Mouse (Mus musculus) large intestine, adult 2 months (tissue): Measurements from ENCODE around the gene Pfdn6. TPM values are rescaled to one million over a fixed set of nuclear protein-coding genes. Genes with fewer than 3 reads are reported as not detected.

Source experiments
- DNase-seq: peaks from one replicate; pipeline ENCODE4 v3.0.0-alpha.2; 2012; ENCODE audit warnings: low read depth, low spot score
- WGBS: fragments of 180-500 bp; shearing (Covaris S2); methylation state at CpG from one replicate; pipeline ENCODE4 v1.1.7; 2018; 5-methylcytosine and 5-hydroxymethylcytosine counted together
- polyA plus RNA-seq: library from polyadenylated mRNA; depleted of rRNA; stranded (reverse); fragments of >200 nt; gene quantifications from 2 replicates; pipeline ENCODE4 v1.2.3, GENCODE M21; 2012

The Pfdn6 gene
- polyA plus RNA-seq, 1 experiment = 28.6 TPM

DNA sequence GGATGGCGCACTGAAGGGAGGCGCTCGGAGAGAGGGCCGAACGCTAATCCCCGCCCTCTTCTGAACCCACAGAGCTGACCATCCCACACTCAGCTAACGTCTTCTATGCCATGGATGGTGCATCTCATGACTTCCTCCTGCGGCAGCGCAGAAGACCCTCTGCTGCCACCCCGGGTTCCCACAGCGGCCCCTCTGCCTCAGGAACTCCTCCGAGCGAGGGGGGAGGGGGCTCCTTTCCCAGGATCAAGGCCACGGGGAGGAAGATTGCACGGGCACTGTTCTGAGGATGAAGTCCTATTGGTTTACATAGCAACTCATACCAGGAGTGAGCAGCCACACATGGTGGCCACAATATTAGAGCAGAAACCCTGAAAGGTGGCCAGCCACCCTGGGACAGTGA, 3.1 kb downstream of the Pfdn6 start:
- WGBS = 86% methylated on average over 15 of the region's 15 CpGs
- no peak for DNase-seq

DNA sequence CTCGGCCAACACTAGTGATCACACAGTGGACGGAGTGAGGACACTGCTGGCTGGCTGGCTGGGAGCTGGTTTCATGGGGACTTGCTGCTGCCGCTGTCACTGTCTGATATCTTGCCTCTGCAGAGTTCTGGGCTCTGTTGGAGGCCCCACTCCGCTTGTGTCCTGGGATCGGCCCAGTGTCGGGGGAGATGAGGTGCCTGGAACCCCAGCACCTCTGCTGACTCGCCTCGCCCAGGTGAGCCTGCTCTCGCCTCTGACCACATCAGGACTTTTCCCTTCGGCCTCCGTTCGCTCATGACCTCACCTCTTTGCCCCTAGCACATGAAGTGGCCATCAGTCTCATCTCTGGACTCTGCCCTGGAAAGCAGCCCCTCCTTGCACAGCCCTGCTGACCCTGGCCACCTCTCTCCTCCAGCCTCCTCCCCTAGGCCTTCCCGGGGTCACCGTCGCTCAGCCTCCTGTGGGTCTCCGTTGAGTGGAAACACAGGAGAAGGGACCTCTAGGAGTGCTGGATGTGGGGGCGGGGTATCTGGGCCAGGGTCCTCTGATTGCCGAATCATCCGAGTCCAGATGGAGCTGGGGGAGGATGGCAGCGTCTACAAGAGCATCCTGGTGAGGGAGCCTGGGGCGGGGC, 4.6 kb downstream of the Pfdn6 start:
- WGBS = 89% methylated on average over 21 of the region's 21 CpGs
- no peak for DNase-seq

DNA sequence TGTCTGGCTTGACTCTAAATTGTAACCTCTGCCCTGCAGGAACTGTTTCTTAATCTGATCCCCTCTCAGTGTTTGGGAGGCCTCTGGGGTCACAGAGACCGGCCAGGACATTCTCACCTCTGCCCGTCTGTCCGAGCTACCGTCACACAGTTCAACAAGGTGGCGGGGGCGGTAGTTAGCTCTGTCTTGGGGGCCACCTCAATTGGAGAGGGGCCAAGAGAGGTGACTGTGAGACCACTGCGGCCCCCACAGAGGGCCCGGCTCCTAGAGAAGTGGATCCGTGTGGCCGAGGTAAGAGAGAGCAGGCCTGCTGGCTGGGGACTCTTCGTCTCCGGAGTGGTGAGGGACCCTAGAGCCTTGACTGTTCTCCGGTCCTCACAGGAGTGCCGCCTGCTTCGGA, 7.2 kb downstream of the Pfdn6 start:
- WGBS = 96% methylated on average over 15 of the region's 15 CpGs
- DNase-seq = no peak

DNA sequence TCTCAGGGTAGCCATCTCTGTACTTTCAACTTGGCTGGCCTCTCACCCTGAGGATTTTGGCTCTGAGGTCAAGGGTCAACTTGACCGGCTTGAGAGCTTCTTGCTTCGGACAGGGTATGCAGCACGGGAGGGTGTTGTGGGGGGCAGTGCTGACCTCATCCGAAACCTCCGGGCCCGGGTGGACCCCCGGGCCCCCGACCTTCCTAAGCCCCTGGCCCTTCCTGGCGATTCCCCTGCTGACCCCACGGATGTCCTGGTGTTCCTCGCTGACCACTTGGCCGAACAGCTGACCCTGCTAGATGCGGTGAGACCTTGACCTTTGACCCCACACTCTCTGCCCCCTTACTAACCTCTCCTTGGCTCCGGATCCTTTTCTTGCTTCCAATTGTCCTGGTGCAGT, 7.7 kb downstream of the Pfdn6 start:
- WGBS = 91% methylated on average over 14 of the region's 14 CpGs
- DNase-seq = no peak

DNA sequence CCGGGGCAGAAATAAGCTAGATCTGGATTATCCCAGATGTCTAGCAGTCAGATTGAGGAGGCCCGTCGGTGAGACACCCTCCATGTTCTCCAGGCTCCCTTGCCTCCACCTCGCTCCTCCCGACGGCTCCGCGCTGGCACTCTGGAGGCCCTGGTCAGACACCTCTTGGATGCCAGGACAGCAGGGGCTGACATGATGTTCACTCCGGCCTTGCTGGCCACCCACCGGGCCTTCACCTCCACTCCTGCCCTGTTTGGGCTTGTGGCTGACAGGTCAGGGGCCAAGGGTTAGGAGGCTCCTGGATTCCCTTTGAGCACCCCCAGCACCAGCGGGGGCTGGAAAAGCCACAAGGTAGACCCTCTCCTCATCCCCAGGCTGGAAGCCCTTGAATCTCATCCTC, 8.2 kb downstream of the Pfdn6 start:
- DNase-seq = no peak
- WGBS = 91% methylated on average over 11 of the region's 11 CpGs

DNA sequence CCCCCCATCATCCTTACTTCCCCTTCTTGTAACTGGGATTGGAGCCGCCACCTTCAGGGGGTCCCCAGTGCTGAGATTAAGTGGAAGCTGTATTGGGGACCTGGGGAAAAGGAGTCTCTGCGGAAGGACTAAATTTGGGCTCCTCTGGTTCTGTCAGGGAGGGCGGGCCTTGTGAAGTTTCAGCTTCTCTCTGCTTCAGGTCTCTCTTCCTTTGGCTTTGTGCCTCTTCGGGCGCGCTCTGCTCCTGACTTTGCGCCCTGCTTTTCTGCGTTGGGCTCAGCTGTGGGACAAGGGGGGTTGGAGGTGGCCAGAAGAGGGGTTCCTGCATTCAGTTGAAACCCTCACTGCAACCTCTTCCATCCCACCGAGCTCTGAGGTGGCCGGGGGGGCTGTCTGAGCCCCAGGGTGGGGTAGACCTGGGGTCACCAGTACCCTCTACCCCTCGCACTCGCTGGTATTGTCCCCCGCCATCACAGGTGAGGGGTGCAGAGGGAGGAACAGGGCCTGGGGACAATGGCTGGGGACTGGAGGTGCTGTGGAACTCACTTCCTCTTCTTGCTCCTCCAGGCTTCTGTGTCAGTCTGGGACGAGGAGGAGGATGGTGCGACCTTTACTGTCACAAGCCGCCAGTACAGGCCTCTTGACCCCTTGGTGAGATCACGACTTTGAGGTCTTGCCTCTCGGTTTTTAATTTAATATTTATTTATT, 8.8 kb downstream of the Pfdn6 start:
- 67% methylated on average over 18 of the region's 18 CpGs for WGBS
- no peak for DNase-seq

DNA sequence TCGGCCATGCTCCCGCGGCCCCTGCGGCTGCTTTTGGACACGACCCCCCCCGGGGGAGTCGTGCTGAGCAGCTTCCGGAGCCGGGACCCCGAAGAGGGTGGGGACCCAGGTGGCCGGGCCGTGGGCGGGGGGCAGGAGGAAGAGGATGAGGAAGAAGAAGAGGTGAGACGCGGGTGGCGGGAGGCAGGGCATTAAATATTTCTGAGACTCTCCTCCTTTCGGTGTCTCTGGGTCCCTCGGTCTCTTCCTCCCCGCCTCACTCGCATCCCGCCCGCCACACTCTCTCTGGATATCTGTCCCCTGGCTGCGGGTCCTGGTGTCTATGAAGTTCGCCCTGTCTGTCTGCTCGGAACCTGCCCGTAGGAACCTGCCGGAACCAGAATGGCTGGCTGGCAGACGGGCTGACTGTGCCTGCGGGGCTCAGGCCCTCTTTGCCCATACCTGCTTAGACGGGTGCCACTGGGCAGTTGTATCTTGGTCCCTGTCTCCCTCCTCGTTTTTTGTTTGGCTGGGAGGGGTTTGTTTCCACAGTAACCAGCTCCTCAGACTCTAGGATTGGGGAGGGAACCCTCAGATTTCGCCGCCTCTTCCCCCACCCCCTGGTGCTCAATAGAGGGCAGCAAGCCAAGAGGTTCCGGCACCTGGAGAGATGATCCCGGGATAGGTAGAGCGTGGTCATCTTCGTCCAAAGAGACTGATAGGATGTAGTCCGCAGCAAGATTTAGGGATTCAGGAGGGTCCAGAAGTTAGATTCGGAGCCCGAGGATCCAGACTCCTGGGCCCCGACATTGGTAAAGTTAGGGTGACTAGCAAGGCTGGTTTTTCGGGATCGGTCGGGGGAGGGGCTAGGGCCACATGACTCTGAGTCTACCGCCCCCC, 9.6 kb downstream of the Pfdn6 start:
- peak; percentile 62 for DNase-seq
- under 1% methylated on average over 45 of the region's 45 CpGs for WGBS

DNA sequence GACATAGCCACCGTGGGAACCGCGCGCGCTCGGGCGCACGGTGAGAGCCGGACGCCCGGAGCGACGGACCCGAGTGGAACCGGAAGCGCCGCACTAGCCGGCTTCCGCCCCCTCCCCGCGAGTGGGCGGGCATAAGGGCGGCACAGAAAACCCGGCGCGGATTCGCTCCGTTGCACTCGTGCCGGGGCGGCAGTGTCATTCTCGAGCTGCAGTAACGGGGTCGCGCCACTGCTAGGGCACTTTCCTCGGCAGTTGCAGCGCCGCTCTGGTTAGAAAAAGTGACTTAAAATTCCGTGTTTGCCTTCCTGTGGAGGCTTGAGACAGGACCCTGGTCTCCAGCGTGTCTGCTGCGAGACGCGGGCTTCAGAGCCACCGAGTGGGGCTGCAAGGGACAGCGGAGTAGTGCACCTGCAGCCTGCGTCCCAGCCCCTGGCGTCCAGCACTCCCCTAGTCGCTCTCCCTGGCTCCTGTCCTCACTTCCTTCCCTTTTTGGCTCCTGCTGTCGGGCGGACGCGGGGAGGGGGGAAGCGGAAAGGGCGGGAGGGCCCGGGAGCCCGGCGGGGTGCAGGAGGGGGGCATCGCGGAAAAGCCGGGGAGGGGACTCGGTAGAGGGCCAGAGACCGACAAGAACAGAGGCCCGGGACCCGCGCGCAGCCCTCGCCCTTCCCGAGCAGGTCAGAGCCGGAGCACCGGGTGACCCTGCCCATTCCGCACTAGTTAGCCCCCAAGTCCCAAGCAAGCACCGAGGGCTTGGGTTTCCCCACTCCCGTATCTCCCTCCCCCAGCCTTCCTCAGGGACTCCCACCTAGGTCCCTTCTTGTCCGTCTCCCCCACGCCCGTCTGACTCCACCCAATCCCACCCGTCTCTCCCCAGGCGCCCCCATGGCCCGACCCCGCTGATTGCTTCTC, 10.5 kb downstream of the Pfdn6 start, which contains the start of gene Rgl2:
Rgl2 (plus strand) TSS at position 173 of the 909 bp plus-strand sequence.
- DNase-seq = peak; percentile 56

DNA sequence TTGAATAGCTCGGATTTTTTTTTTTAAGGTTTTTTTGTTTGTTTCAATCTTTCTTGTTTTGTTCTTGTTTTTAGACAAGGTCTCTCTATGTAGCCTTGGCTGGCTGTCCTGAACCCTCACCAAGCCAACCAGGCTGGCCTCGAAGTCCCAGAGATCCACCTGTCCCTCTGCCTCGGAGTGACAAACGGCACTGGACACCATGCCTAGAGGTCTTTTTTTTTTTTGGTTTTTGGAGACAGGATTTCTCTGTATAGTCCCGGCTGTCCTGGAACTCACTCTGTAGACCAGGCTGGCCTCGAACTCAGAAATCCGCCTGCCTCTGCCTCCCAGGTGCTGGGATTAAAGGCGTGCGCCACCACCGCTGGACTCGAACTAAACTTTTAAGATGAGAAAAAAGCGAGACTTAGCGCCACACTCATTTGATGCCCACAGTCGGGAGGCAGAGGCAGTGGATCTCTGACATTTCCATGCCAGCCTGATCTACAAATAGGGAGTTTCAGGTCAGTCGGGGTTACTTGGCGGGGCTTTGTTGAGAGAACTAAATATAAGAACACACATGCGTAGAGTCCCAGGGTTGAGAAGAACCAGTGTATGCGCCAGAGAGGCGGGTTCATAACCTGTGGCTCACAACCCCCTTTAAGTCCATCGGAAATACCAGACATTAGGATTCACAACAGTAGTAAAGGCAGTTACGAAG, 11.7 kb downstream of the Pfdn6 start:
- DNase-seq = no peak
- WGBS = 59% methylated on average over 21 of the region's 21 CpGs

More for the DNA sequence above, 10.5 kb downstream of the Pfdn6 start, which contains the start of gene Rgl2:
- WGBS = 1% methylated on average over 79 of the region's 80 CpGs

DNA sequence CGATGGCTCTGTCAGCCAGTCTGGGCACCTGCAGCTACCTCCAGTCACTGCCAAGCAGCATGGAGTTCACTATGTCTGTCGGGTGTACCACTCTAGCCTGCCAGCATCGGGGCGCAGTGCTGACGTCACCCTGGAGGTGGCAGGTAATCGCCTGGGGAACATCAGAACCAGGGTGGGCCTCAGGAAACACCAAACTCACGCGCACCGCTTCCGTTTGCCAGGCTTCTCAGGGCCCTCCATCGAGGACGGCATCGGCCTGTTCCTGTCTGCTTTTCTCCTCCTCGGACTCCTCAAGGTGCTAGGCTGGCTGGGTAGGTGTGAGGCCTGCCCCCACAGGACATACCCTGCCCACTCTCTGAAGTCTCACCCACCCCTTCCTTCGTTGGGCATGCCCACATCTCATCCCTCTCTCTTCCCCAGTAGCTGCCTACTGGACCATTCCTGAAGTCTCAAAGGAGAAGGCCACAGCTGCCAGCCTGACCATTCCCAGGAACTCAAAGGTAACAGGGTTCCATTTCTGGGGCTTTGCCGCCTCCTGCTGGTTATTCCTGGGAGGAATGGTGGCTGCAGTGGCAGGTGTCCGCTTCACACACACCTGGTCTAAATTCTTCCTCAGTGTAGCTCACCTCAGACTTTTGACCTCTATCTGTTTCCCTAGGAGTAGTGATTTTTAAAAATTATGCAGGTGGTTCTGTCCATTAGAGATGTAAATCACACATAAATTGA, 13.8 kb downstream of the Pfdn6 start:
- WGBS = 78% methylated on average over 17 of the region's 17 CpGs

DNA sequence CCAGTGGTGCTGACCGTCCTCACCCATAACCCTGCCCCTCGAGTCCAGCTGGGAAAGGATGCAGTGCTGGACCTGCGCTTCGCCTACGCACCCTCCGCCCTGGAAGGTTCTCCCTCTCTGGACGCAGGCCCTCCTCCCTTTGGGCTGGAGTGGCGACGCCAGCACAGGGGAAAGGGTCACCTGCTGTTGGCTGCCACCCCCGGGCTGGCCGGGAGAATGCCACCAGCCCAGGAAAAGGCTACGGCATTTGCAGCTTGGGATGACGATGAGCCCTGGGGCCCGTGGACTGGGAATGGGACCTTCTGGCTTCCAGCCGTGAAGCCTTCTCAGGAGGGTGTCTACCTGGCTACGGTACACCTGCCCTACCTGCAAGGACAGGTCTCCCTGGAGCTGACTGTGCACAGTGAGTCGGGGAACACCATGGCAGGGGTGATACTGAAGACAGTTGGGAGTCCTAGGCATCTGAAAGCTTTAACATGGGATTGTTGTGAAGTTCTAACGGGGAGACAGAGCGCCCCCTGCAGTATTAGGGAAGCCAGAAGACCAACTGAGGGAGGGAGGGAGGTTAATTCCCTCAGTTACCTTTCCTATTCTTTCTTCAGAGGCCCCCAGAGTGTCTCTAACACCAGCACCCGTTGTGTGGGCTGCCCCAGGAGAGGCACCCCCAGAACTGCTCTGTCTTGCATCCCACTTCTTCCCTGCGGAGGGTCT, 14.6 kb downstream of the Pfdn6 start:
- no peak for DNase-seq
- 89% methylated on average over 21 of the region's 21 CpGs for WGBS

More for the DNA sequence above, 13.8 kb downstream of the Pfdn6 start:
- DNase-seq = no peak

DNA sequence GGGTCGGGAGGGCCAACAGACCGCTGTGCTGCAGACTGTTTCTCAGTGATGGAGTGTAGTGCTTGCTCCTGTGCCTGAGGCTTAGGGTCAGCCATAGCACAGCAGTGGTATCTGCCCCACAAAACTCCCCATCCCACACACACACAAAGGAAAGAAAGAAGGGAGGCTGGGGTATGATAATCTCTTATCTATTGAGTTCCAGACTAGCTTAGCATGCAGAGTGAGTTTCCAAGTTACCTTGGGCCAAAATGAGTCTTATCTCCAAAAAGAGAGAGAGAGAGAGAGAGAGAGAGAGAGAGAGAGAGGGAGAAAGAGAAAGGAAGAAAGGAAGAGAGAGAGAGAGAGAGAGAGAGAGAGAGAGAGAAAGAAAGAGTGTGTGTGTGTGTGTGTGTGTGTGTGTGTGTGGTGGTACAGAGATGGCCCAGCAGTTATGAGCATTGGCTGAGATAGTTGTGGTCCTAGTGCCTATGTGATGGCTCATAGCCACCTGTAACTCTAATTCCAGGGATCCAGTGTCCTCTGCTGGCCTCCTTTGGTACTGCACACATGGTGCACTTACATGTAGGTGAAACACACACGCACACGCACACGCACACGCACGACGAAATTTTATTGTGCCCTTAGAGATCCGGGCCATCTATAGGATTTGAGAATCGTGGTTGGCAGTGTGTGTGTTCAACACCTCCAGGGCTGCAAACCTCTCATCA, 15.4 kb downstream of the Pfdn6 start:
- WGBS = 90% methylated on average over 10 of the region's 10 CpGs
- no peak for DNase-seq

DNA sequence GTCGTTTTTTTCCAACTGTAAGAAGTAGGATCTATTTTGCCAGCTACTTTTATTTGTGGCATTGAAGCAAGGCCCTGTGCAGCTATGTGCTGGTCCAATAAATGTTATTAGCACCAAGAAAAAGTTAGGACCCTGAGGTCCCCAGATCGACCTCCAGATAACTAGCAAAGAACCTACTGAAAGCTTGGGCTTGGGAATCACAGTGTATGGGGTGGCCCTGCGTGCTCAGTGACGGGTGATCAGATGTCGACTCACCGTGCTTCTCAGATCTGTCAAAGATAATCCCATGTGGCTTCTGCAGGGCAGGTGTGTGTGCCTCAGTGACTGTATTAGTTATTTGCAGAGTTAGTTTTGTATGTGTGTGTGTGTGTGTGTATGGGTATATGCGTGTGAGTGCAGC, 18.8 kb downstream of the Pfdn6 start:
- WGBS = 89% methylated on average over 7 of the region's 7 CpGs
- DNase-seq = no peak

DNA sequence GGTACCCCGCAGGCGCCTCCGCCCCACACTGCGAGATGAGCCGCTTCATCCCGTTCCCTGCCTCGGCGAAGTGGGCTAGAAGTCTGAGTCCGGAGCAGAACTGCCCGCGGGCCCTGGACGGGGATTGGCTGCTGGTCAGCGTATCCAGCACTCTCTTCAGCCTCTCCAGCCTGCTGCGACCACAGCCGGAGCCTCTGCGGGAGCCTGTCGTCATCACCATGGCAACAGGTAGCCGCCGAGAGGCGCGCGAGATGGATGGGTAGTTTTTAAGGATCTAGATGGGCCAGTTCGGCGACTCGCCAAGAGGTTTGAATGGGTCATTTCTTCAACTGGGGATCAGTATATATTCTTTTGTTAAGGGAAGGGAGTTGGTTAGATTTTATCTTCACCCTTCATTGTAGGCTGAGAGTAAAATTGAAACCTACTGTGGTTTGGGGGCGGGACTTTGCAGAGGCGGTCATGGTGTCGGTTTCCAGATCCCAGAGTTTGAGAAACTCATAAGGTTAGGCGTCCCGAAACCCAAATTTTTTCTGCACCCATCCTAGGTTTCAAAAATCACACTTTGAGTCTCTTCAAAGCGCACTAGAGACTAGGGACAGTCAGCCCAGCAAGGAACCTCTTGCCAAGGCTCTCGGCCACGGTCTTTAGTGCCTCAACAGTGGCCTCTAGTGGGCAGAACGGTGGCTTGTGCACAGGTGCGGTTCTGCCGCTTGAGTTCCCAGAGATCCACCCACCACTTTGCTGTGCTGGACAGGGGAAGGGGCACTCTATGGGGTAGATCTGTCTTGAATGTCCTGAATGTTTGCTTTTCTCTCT, 19.7 kb downstream of the Pfdn6 start:
- under 1% methylated on average over 36 of the region's 36 CpGs for WGBS
- DNase-seq = peak; percentile 91

DNA sequence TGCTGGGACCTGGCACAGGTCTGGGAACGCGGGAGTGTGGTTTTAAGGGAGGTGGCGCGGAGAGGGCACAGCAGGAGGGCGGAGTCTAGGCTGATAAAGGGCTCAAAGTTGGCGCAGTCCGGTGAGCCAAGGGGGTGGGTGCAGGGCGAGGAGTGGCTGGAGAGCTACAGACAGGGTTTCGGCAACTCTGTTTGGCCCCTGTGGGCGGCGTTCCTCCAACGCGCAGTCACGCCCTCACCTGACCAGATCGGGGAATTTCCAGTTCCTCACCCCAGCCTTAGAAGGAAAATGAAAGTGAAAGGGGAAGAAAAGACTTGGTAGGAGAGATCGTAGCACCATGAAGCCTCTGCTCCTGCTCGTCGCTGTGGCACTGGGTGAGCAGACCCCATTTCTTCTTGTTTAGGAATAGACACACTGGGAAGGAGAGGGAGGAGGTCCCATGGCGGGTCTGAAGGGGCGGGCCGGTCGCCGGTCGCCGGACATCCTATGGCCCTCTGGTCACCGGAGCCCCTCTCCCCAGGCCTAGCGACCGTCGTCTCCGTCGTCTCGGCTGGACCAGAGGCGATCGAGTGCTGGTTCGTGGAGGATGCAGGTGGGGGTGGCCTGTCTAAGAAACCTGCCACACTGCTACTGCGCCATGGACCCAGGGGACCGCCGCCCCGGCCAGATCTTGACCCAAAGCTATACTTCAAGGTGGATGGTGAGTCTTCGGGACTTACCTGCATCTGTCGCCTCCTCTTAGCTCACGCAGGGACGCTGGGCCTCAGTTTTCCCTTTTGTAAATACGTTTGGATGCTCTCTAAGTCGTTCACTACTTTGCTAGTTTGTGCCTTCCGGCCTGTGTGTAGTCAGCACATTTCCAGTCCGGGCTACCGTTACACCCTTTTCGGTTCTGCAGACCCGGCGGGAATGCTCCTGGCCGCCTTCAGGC, 20.5 kb downstream of the Pfdn6 start:
- peak; percentile 85 for DNase-seq
- WGBS = under 1% methylated on average over 52 of the region's 52 CpGs
